Mouse (Mus musculus) heart, postnatal 0 days (tissue): ENCODE results near the gene Nod2.

Experiments used
- CTCF ChIP-seq: IDR thresholded peaks from 2 replicates; pipeline ENCODE4 v1.5.1; 2016; ENCODE audit warnings: antibody characterized with exemption, control low read depth, low read depth
- EP300 ChIP-seq: IDR thresholded peaks from 2 replicates; pipeline ENCODE4 v1.6.1; 2016; ENCODE audit warnings: antibody characterized with exemption, low read depth

DNA sequence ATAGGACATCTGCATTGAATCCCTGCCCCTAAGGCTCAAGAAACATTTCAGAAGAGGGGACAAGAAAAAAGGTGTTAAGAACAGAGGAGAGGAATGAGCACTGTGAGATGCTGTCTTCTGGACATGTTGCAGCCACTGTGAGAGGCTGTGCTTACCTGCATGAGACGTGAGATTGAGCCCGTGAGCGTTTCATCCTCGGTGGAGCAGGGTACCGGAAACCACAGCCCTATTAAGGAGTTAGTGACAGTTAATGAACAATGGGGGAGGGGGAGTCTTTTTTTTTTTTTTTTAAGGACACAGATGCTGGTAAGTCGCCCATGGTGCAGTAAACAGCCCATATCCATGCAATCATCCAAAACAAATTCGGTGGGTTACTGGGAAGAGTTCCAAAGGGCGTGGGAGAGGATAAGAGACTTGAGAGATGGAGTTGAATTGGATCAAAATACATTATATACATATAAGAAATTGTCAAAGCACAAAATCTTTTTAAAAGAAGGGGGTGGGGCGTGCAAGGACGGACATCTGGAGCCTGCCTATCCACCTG lies 43.6 kb upstream of the Nod2 start:
- no peak for TF ChIP-seq CTCF
- no peak for TF ChIP-seq EP300
